Mouse (Mus musculus) hindlimb bud, embryonic 11.5 days (tissue): Measurements from ENCODE around the gene Yju2.
"Not testable (repeated sequence)": the region's sequence is repeated elsewhere in the genome, so short reads cannot be mapped to it uniquely, and the experiment has no call there.

Experiments
- DNase-seq: peaks from one replicate; pipeline ENCODE4 v3.0.0-alpha.2; 2012; ENCODE audit warnings: low read depth, low spot score; ENCODE audit errors: extremely low spot score

Yju2 gene

DNA sequence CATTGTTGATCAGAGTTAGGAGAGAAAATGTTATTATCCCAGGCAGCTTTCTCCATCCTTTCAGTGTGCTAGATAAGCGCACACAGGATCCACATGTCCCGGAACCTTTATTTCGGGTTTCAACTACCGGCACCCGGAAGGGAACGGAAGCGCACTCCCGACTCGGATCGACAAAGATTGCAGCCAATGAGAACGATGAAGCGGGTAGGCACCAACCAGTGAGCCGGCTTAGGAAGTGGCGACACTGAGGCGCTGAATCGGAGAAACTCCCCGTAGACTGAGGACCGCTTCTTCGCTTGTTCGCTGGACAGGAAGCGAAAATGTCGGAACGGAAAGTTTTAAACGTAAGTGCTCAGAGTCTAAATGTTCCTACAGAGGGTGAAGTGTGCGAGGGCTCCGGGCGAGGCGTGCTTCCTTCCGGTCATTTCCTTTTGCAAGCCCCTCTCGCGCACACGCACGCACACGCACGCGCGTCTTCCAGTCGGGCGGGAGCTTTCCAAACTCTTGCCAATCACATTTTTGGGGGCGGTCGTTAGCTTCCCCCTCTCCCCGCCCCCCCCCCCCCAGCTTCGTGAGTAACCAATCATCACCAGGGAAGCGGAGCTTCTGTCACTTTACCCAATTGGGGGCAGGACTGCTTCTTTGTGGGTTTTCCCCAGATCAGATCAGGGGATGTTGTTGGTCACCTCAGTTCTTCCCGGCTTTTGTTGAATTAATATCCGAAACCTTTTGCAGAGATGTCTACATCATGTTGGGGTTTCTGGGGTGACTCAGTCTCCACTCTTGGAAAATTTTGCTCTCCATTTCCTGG lies at the start of gene Yju2:
Gene Yju2 (plus strand): TSS at position 182 of the 811 bp plus-strand sequence.
- peak; percentile 91 for DNase-seq

GRCm38 (mm10) chr17:55931553-55932502 lies 27.1 kb upstream of the Yju2 start:
- DNase-seq: peak; percentile 61

- no peak for DNase-seq
Measured at GRCm38 (mm10) chr17:55932635-55933034, 26.3 kb upstream of the Yju2 start.

GRCm38 (mm10) chr17:55933191-55933590 lies 25.7 kb upstream of the Yju2 start:
- no peak for DNase-seq

DNA sequence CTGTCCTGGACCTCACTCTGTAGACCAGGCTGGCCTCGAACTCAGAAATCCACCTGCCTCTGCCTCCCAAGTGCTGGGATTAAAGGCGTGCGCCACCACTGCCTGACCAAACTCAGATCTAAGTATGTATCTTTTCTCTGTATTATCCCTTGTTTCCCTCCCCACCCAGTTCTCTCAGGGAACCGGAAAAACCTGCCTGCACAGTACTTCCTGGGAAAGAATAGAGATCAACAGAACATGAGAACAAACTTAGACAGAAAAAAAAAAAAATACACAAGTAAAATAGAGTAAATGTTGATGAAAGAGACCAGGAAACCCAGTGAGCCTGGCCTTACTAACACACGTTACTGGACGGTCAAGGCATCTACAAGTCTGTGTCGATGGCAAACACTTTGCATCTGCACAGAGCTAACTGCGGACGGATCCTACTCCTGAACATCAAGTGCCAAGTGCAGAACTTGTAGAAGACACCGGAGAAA lies 14.5 kb upstream of the Yju2 start:
- DNase-seq: not testable (repeated sequence)

DNA sequence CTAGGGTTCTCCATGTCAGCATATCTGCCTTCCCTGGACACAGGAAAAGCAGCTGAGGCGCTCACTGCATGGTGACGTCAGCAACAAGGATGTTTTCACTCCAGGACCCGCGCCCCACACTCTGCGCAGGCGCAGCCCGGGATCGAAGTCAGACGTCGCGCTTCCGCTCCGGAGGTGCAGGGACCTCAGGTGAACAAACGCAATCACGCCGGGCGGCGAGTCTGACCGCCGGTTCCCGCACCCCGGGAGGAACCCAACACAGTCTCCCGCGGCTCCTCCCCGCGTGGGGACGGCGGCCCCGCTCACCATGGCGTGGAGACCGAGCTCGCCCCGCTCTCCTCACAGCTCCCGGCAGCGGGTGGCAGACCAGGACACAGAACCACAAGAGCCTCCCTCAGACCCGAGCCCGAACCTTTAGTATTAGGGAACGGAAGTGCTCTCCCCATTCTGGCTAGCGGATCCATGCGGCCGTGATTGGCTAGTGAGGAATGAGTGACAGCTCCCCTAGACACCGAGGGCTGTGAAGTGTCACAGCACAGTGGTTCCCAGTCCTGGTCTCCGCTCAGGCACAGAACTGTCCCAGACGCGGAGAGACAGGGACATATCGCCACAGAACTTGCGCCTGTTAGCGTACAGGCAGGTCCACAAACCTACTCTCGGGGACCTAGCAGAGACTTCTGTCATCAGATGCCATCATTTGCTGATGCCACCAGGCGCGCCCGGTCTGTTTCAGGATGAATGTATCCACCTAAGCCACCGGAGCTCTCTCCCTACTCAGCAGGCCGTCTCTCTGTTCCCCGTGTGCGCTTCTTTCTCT lies 13.8 kb upstream of the Yju2 start:
- not testable (repeated sequence) for DNase-seq

GRCm38 (mm10) chr17:55945696-55946095 lies 13.2 kb upstream of the Yju2 start:
- no peak for DNase-seq

DNA sequence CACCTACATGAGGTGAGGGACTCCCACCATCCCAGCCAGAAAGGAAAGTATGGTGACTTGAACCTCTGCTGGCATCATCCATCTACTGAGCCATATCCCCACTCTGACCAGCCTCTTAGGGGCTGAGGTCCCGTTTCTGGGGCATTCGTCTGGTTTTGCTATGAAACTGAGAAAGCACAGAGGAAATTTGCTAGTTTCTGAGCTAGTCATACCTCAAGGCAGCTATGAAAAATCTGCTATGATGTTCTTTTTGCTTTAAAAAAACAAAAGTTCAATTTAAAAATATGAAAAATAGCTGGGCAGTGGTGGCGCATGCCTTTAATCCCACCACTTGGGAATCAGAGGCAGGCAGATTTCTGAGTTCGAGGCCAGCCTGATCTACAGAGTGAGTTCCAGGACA lies 10.3 kb upstream of the Yju2 start:
- no peak for DNase-seq

GRCm38 (mm10) chr17:55949400-55949799 lies 9.5 kb upstream of the Yju2 start, which contains the start of gene Zfp119b:
Gene Zfp119b (minus strand): TSS chr17:55949500.
- DNase-seq: no peak

GRCm38 (mm10) chr17:55950601-55951000 lies 8.3 kb upstream of the Yju2 start:
- no peak for DNase-seq

- no peak for DNase-seq
Measured at GRCm38 (mm10) chr17:55952041-55952440, 6.9 kb upstream of the Yju2 start.

DNA sequence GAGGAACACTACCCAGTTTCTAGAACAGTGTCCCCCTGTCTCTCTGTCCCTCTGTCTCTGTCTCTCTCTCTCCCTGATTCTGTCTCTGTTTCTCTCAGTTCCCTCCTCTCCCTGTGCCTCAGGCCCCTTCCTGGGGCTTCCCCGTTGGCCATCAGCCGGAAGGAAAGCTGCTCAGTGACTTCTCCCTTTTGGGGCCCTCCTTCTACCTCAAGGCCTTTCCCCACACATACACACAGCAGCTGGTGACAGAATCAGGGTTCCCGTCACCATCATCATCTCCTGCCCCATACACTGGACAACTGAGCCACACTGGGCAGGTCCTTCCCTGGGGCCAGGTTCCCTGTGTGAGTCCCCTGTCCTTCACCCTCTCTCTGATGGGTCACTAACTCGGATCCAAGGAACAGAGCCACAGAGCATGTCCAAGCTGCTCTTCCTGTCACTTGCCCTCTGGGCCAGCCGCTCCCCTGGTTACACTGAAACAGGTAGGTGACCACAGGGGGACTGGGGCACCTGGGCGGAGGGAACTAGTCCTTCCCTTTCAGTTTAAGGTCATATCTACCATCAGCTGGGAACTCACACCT lies 6.4 kb upstream of the Yju2 start, which contains the start of gene Ebi3:
Gene Ebi3 (plus strand): TSS at position 194 of the 581 bp plus-strand sequence.
- no peak for DNase-seq

DNA sequence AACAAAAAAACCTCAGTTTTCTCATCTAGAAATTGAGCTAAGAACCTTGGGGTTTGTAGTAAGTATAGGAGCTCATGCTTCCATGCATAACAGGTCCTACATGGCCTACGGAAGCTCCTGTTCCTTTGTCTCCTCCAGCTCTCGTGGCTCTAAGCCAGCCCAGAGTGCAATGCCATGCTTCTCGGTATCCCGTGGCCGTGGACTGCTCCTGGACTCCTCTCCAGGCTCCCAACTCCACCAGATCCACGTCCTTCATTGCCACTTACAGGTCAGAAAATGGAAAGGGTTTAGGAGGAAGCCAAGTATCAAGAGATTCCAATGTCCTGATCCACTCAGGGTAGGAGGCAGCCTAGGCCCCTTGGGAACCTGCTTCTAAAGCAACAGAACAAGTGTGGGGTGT lies 5.1 kb upstream of the Yju2 start:
- no peak for DNase-seq

GRCm38 (mm10) chr17:55954229-55954628 lies 4.7 kb upstream of the Yju2 start:
- DNase-seq: no peak

DNA sequence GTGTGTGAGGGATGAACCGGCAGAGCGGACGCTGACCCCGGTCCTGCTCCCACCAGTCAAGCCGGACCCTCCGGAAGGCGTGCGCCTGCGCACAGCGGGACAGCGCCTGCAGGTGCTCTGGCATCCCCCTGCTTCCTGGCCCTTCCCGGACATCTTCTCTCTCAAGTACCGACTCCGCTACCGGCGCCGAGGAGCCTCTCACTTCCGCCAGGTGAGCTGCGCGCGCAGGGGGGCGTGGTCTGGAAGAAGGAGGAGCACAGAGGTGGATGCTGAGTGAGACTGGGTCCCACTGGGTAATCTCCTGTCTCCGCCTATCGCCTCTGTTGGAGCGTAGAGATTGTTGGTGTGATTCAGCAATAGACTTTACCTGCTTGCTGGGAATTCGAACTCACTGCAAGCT lies 2.8 kb upstream of the Yju2 start:
- DNase-seq: no peak

GRCm38 (mm10) chr17:55956591-55956990 lies 2.3 kb upstream of the Yju2 start:
- no peak for DNase-seq

- DNase-seq: no peak
Measured at GRCm38 (mm10) chr17:55957168-55957567, 1.7 kb upstream of the Yju2 start.

DNA sequence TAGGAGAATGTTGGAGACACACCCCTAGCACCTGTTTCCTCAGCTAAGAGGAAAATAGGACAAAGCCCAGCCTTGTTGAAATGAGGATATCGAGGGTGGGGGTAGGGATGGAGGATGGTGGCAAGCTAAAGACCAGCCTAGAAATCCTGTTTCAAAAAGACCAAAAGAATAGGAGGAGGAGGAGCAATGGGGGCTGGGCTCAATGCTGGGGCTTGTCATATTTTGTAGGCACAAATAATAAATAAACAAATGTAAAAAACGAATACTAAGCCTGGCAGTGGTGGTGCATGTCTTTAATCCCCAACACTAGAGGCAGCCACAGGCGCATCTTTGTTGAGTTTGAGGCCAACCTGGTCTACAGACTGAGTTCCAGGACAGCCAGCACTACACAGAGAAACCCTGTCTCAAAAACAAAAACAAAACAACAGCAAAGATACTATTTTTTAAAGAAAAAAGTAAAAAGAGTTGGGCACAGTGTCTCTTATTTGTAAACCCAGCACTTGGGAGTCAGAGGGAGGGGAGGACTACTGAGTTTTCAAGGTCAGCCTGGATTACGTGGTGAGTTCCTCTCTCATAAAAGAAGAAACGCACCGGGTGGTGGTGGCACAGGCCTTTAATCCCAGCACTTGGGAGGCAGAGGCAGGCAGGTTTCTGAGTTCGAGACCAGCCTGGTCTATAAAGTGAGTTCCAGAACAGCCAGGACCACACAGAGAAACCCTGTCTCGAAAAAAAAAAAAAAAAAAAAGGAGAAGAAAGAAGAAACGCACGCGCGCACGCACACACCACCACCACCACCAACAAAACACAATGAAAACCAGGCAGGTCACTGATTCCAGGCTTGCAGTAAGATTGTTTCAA lies 944 bp upstream of the Yju2 start:
- no peak for DNase-seq

DNA sequence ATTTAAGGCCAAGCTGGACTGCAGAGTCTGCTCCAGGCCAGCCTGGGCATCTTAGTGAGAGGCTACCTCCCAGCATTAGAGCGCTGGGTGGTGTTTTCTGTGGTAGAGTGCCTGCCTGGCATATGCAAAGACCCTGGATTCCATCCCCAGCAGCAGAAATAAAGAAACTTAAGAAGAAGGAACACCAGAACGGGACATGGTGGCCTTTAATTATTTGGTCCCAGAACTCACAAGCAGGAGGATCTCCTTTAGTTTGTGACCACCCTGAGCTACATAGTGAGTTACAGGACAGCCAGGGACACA lies 364 bp upstream of the Yju2 start:
- DNase-seq: no peak
